Mouse (Mus musculus): Measurements from ENCODE around the gene Gm10376.
"Not testable (repeated sequence)": the region's sequence is repeated elsewhere in the genome, so short reads cannot be mapped to it uniquely, and the experiment has no call there.

The Gm10376 gene

GRCm38 (mm10) chr14:43015528-43015927 is at the start of gene Gm10376:
Gene Gm10376 (minus strand): TSS chr14:43015628.
- not testable (repeated sequence) for DNase-seq (ENCODE audit: low read depth, low spot score)

GRCm38 (mm10) chr14:43060179-43060578 is 44.8 kb upstream of the Gm10376 start:
- DNase-seq (ENCODE audit: low read depth, low spot score) = not testable (repeated sequence)

GRCm38 (mm10) chr14:43058063-43058462 is 42.6 kb upstream of the Gm10376 start:
- DNase-seq (ENCODE audit: low read depth, low spot score) = not testable (repeated sequence)

- DNase-seq (ENCODE audit: low read depth, low spot score) = not testable (repeated sequence)
These were observed 21.9 kb downstream of the Gm10376 start, which contains the start of gene Gm8082 for GRCm38 (mm10) chr14:42993524-42993923. Gene Gm8082 (minus strand): TSS chr14:42993624.
